Mouse (Mus musculus): ENCODE measurements around the gene Rcc1.
"Not testable (repeated sequence)": the region's sequence is repeated elsewhere in the genome, so short reads cannot be mapped to it uniquely, and the experiment has no call there.

Rcc1 gene

GRCm38 (mm10) chr4:132311209-132311608 lies 42.2 kb downstream of the Rcc1 start:
- no peak for DNase-seq

GRCm38 (mm10) chr4:132309849-132310472 lies 43.4 kb downstream of the Rcc1 start:
- no peak for DNase-seq

GRCm38 (mm10) chr4:132309140-132309848 lies 44.1 kb downstream of the Rcc1 start:
- DNase-seq: no peak

- peak; percentile 87 for DNase-seq
These were observed 44.8 kb downstream of the Rcc1 start for GRCm38 (mm10) chr4:132308437-132309139.

GRCm38 (mm10) chr4:132306004-132306403 lies 47.4 kb downstream of the Rcc1 start:
- no peak for DNase-seq

- DNase-seq: no peak
These were observed 48.1 kb downstream of the Rcc1 start for GRCm38 (mm10) chr4:132305276-132305675.

GRCm38 (mm10) chr4:132303484-132303883 lies 49.9 kb downstream of the Rcc1 start:
- not testable (repeated sequence) for DNase-seq

- no peak for DNase-seq
These were observed 50.4 kb downstream of the Rcc1 start, which contains the start of gene Rab42 for GRCm38 (mm10) chr4:132302939-132303479. Rab42 (minus strand) TSS chr4:132303385.

GRCm38 (mm10) chr4:132301965-132302938 lies 51.2 kb downstream of the Rcc1 start:
- no peak for DNase-seq

- DNase-seq: no peak
These were observed 51.9 kb downstream of the Rcc1 start for GRCm38 (mm10) chr4:132301486-132301885.

- no peak for DNase-seq
These were observed 53.6 kb downstream of the Rcc1 start for GRCm38 (mm10) chr4:132299849-132300248.

GRCm38 (mm10) chr4:132295696-132296390 lies 57.6 kb downstream of the Rcc1 start:
- DNase-seq: no peak

GRCm38 (mm10) chr4:132293682-132294240 lies 59.6 kb downstream of the Rcc1 start:
- DNase-seq: no peak

- no peak for DNase-seq
These were observed 60.4 kb downstream of the Rcc1 start for GRCm38 (mm10) chr4:132292988-132293387.

- no peak for DNase-seq
These were observed 61.6 kb downstream of the Rcc1 start for GRCm38 (mm10) chr4:132291624-132292335.

GRCm38 (mm10) chr4:132291056-132291455 lies 62.3 kb downstream of the Rcc1 start:
- DNase-seq: no peak

- not testable (repeated sequence) for DNase-seq
These were observed 64.6 kb downstream of the Rcc1 start for GRCm38 (mm10) chr4:132288840-132289239.

Measured in cerebellum, adult 8-10 months (tissue).